Mouse (Mus musculus): ENCODE measurements at regions not wholly inside any gene's neighbourhood (a gene's known extent, or its start where the extent isn't known, plus 50 kb on each side); places are given as distances from the start of the nearest gene placed in this dataset.
A peak's percentile ranks its signal among the peaks of the same experiment; 100 is the strongest.

- Histone ChIP-seq H3K9me3 (ENCODE audit: low read length) (no peaks in the 10 kb centered on the region), H3K4me3 (replicated peaks; ENCODE audit: low read length) (no peak overlapping the region), H3K4me1 (replicated peaks; ENCODE audit: low read depth, low read length) (no peaks in the 10 kb centered on the region), H3K27me3 (ENCODE audit: insufficient read depth, low read length) (no peaks in the 10 kb centered on the region), H3K36me3 (ENCODE audit: insufficient read depth, low read length) (no peaks in the 10 kb centered on the region)
- TF ChIP-seq NANOG (IDR thresholded peaks at IDR 0.05; ENCODE audit: borderline replicate concordance, low read length), result no peak
- TF ChIP-seq CTCF (conservative IDR thresholded peaks at IDR 0.05; ENCODE audit: low read length), result no peak
- no peak for TF ChIP-seq POU5F1 (IDR thresholded peaks at IDR 0.05; ENCODE audit: borderline replicate concordance, low read length)
These were observed 1786.1 kb downstream of the 9330182O14Rik start for GRCm38 (mm10) chr15:41920270-41920669.

- Histone ChIP-seq H3K4me3 (replicated peaks; ENCODE audit: low read length) (0 out of 2 replicates have a peak overlapping the region, but pooled peaks have one; percentile 35), H3K36me3 (ENCODE audit: insufficient read depth, low read length) (no peaks in the 10 kb centered on the region), H3K4me1 (replicated peaks; ENCODE audit: low read depth, low read length) (peaks cover 4% of the 10 kb centered on the region; the same call in 1 of the 2 replicates), H3K27me3 (ENCODE audit: insufficient read depth, low read length) (no peaks in the 10 kb centered on the region), H3K9me3 (ENCODE audit: low read length) (peaks cover 44% of the 10 kb centered on the region)
- TF ChIP-seq CTCF (conservative IDR thresholded peaks at IDR 0.05; ENCODE audit: low read length), result no peak
- no peak for TF ChIP-seq POU5F1 (IDR thresholded peaks at IDR 0.05; ENCODE audit: borderline replicate concordance, low read length)
- no peak for TF ChIP-seq NANOG (IDR thresholded peaks at IDR 0.05; ENCODE audit: borderline replicate concordance, low read length)
These were observed 1802.5 kb downstream of the 9330182O14Rik start for GRCm38 (mm10) chr15:41936697-41937096.

GRCm38 (mm10) chr15:41945226-41945625 lies 1811.1 kb downstream of the 9330182O14Rik start:
- H3K9me3 ChIP-seq (ENCODE audit: low read length), result no peaks in the 10 kb centered on the region
- no peak overlapping the region for H3K4me3 ChIP-seq (replicated peaks; ENCODE audit: low read length)
- TF ChIP-seq CTCF (conservative IDR thresholded peaks at IDR 0.05; ENCODE audit: low read length), result no peak
- TF ChIP-seq POU5F1 (IDR thresholded peaks at IDR 0.05; ENCODE audit: borderline replicate concordance, low read length), result no peak
- no peak for TF ChIP-seq NANOG (IDR thresholded peaks at IDR 0.05; ENCODE audit: borderline replicate concordance, low read length)
- peaks cover 32% of the 10 kb centered on the region for H3K4me1 ChIP-seq (replicated peaks; ENCODE audit: low read depth, low read length)
- no peaks in the 10 kb centered on the region for H3K36me3 ChIP-seq (ENCODE audit: insufficient read depth, low read length)
- H3K27me3 ChIP-seq (ENCODE audit: insufficient read depth, low read length), result no peaks in the 10 kb centered on the region

GRCm38 (mm10) chr15:41947888-41948287 lies 1813.7 kb downstream of the 9330182O14Rik start:
- peaks cover 32% of the 10 kb centered on the region for H3K4me1 ChIP-seq (replicated peaks; ENCODE audit: low read depth, low read length)
- no peak overlapping the region for H3K4me3 ChIP-seq (replicated peaks; ENCODE audit: low read length)
- H3K36me3 ChIP-seq (ENCODE audit: insufficient read depth, low read length), result no peaks in the 10 kb centered on the region
- H3K27me3 ChIP-seq (ENCODE audit: insufficient read depth, low read length), result no peaks in the 10 kb centered on the region
- TF ChIP-seq POU5F1 (IDR thresholded peaks at IDR 0.05; ENCODE audit: borderline replicate concordance, low read length), result no peak
- TF ChIP-seq CTCF (conservative IDR thresholded peaks at IDR 0.05; ENCODE audit: low read length), result no peak
- no peak for TF ChIP-seq NANOG (IDR thresholded peaks at IDR 0.05; ENCODE audit: borderline replicate concordance, low read length)
- H3K9me3 ChIP-seq (ENCODE audit: low read length), result no peaks in the 10 kb centered on the region

GRCm38 (mm10) chr15:41948347-41949093 lies 1814.4 kb downstream of the 9330182O14Rik start:
- no peaks in the 10 kb centered on the region for H3K27me3 ChIP-seq (ENCODE audit: insufficient read depth, low read length)
- no peaks in the 10 kb centered on the region for H3K9me3 ChIP-seq (ENCODE audit: low read length)
- TF ChIP-seq CTCF (conservative IDR thresholded peaks at IDR 0.05; ENCODE audit: low read length) (peak; percentile 54), NANOG (IDR thresholded peaks at IDR 0.05; ENCODE audit: borderline replicate concordance, low read length) (no peak)
- H3K36me3 ChIP-seq (ENCODE audit: insufficient read depth, low read length), result no peaks in the 10 kb centered on the region
- H3K4me3 ChIP-seq (replicated peaks; ENCODE audit: low read length), result no peak overlapping the region
- peaks cover 32% of the 10 kb centered on the region for H3K4me1 ChIP-seq (replicated peaks; ENCODE audit: low read depth, low read length)

GRCm38 (mm10) chr15:41949094-41949461 lies 1814.9 kb downstream of the 9330182O14Rik start:
- H3K27me3 ChIP-seq (ENCODE audit: insufficient read depth, low read length), result no peaks in the 10 kb centered on the region
- H3K4me3 ChIP-seq (replicated peaks; ENCODE audit: low read length), result no peak overlapping the region
- H3K36me3 ChIP-seq (ENCODE audit: insufficient read depth, low read length), result no peaks in the 10 kb centered on the region
- peaks cover 32% of the 10 kb centered on the region for H3K4me1 ChIP-seq (replicated peaks; ENCODE audit: low read depth, low read length)
- no peak for TF ChIP-seq CTCF (conservative IDR thresholded peaks at IDR 0.05; ENCODE audit: low read length)
- no peak for TF ChIP-seq NANOG (IDR thresholded peaks at IDR 0.05; ENCODE audit: borderline replicate concordance, low read length)
- TF ChIP-seq POU5F1 (IDR thresholded peaks at IDR 0.05; ENCODE audit: borderline replicate concordance, low read length), result no peak
- H3K9me3 ChIP-seq (ENCODE audit: low read length), result no peaks in the 10 kb centered on the region

- Histone ChIP-seq H3K9me3 (ENCODE audit: low read length) (no peaks in the 10 kb centered on the region), H3K4me3 (replicated peaks; ENCODE audit: low read length) (no peak overlapping the region), H3K27me3 (ENCODE audit: insufficient read depth, low read length) (no peaks in the 10 kb centered on the region), H3K36me3 (ENCODE audit: insufficient read depth, low read length) (no peaks in the 10 kb centered on the region), H3K4me1 (replicated peaks; ENCODE audit: low read depth, low read length) (peaks cover 23% of the 10 kb centered on the region)
- peak; percentile 26; the same call in 1 of the 2 replicates for TF ChIP-seq CTCF (conservative IDR thresholded peaks at IDR 0.05; ENCODE audit: low read length)
- no peak for TF ChIP-seq NANOG (IDR thresholded peaks at IDR 0.05; ENCODE audit: borderline replicate concordance, low read length)
These were observed 1817.1 kb downstream of the 9330182O14Rik start for GRCm38 (mm10) chr15:41951276-41951675.

- H3K36me3 ChIP-seq (ENCODE audit: insufficient read depth, low read length), result no peaks in the 10 kb centered on the region
- no peaks in the 10 kb centered on the region for H3K27me3 ChIP-seq (ENCODE audit: insufficient read depth, low read length)
- no peak overlapping the region for H3K4me3 ChIP-seq (replicated peaks; ENCODE audit: low read length)
- TF ChIP-seq POU5F1 (IDR thresholded peaks at IDR 0.05; ENCODE audit: borderline replicate concordance, low read length) (peak; percentile 71; the same call in 1 of the 2 replicates), NANOG (IDR thresholded peaks at IDR 0.05; ENCODE audit: borderline replicate concordance, low read length) (no peak)
- H3K4me1 ChIP-seq (replicated peaks; ENCODE audit: low read depth, low read length), result peaks cover 9% of the 10 kb centered on the region
- H3K9me3 ChIP-seq (ENCODE audit: low read length), result no peaks in the 10 kb centered on the region
These were observed 1826.4 kb downstream of the 9330182O14Rik start for GRCm38 (mm10) chr15:41960597-41960996.

- Histone ChIP-seq H3K4me3 (replicated peaks; ENCODE audit: low read length) (no peak overlapping the region), H3K27me3 (ENCODE audit: insufficient read depth, low read length) (no peaks in the 10 kb centered on the region), H3K9me3 (ENCODE audit: low read length) (no peaks in the 10 kb centered on the region), H3K4me1 (replicated peaks; ENCODE audit: low read depth, low read length) (no peaks in the 10 kb centered on the region), H3K36me3 (ENCODE audit: insufficient read depth, low read length) (no peaks in the 10 kb centered on the region)
- TF ChIP-seq NANOG (IDR thresholded peaks at IDR 0.05; ENCODE audit: borderline replicate concordance, low read length) (no peak), POU5F1 (IDR thresholded peaks at IDR 0.05; ENCODE audit: borderline replicate concordance, low read length) (no peak), CTCF (conservative IDR thresholded peaks at IDR 0.05; ENCODE audit: low read length) (no peak)
These were observed 1836.7 kb downstream of the 9330182O14Rik start for GRCm38 (mm10) chr15:41970877-41971276.
